Mouse (Mus musculus) ovary, adult 10 weeks (tissue): ENCODE measurements around the gene Olfr392. TPM values are rescaled to one million over a fixed set of nuclear protein-coding genes. Genes with fewer than 3 reads are reported as not detected.

ENCODE experiments used
- polyA plus RNA-seq: library from polyadenylated mRNA; stranded (reverse); fragments of 350-450 nt; fragmentation: Illumina TruSeq; extraction: RNeasy Lipid Tissue Mini Kit (QIAGEN cat#74804); gene quantifications from one replicate; pipeline ENCODE4 v1.2.3, GENCODE M21; 2014

Olfr392 gene
- polyA plus RNA-seq, result not detected

GRCm38 (mm10) chr11:73816949-73817348, at the start of gene Olfr392:
Gene Olfr392 (minus strand): TSS chr11:73817049.

GRCm38 (mm10) chr11:73851354-73851753, 34.5 kb upstream of the Olfr392 start, which contains the start of gene Olfr393:
Gene Olfr393 (minus strand): TSS chr11:73851454.

GRCm38 (mm10) chr11:73802952-73803351, 13.9 kb downstream of the Olfr392 start, which contains the start of gene Olfr391-ps:
Gene Olfr391-ps (minus strand): TSS chr11:73803052.

GRCm38 (mm10) chr11:73782664-73783063, 34.2 kb downstream of the Olfr392 start, which contains the start of gene Olfr390:
Gene Olfr390 (plus strand): TSS chr11:73782964.

GRCm38 (mm10) chr11:73780613-73781012, 36.2 kb downstream of the Olfr392 start, which contains the start of gene Olfr389:
Gene Olfr389 (minus strand): TSS chr11:73780713.

Other genes with a start within 250 kb of the Olfr392 start
- not detected for gene Olfr385, start 224.0 kb downstream of the Olfr392 start, polyA plus RNA-seq
- gene Olfr384, start 218.5 kb downstream of the Olfr392 start, polyA plus RNA-seq, result not detected
- 8.8 TPM for gene Zfp735, start 128.3 kb downstream of the Olfr392 start, polyA plus RNA-seq
- not detected for gene Olfr389, start 36.3 kb downstream of the Olfr392 start, polyA plus RNA-seq
- gene Olfr390, start 34.1 kb downstream of the Olfr392 start, polyA plus RNA-seq, result not detected
- gene Olfr391-ps, start 14.0 kb downstream of the Olfr392 start, polyA plus RNA-seq, result not detected
- not detected for gene Olfr393, start 34.4 kb upstream of the Olfr392 start, polyA plus RNA-seq
- not detected for gene Olfr394, start 73.7 kb upstream of the Olfr392 start, polyA plus RNA-seq
- not detected for gene Olfr395, start 92.2 kb upstream of the Olfr392 start, polyA plus RNA-seq
- gene Olfr23, start 119.6 kb upstream of the Olfr392 start, polyA plus RNA-seq, result not detected
- not detected for gene Olfr397, start 143.8 kb upstream of the Olfr392 start, polyA plus RNA-seq
- not detected for gene Olfr398, start 173.4 kb upstream of the Olfr392 start, polyA plus RNA-seq
- not detected for gene Olfr139, start 239.5 kb upstream of the Olfr392 start, polyA plus RNA-seq
- gene Olfr399, start 239.6 kb upstream of the Olfr392 start, polyA plus RNA-seq, result not detected